Comparison of ENCODE assay signal across 19 mouse cellular contexts in genomic region chr6:67431808-67432207, GRCm38 (mm10). TPM values are rescaled to one million over a fixed set of nuclear protein-coding genes. Genes with fewer than 3 reads are reported as not detected.
"Had no signal": no experiment of that assay in that cellular context is flagged by ENCODE, and none has a peak within 500 bp of the region (broad histone marks: within the 10 kb centered on the region; RNA-seq: fewer than 3 reads in every experiment).

No protein-coding gene starts in this region.

- H3K36me3 ChIP-seq: liver, embryonic 12.5 days; lung, embryonic 15.5 days; midbrain, embryonic 10.5 days; midbrain, embryonic 13.5 days; midbrain, embryonic 15.5 days; neural tube, embryonic 12.5 days had no signal

- H3K9ac ChIP-seq: liver, embryonic 12.5 days; liver, embryonic 14.5 days; lung, embryonic 15.5 days; midbrain, embryonic 13.5 days; midbrain, embryonic 15.5 days; neural tube, embryonic 12.5 days had no signal

- H3K4me1 ChIP-seq: liver, embryonic 12.5 days; lung, embryonic 15.5 days; midbrain, embryonic 13.5 days; midbrain, embryonic 15.5 days; neural tube, embryonic 12.5 days had no signal

- H3K27ac ChIP-seq: liver, embryonic 12.5 days; liver, embryonic 14.5 days; lung, embryonic 15.5 days; midbrain, embryonic 10.5 days; midbrain, embryonic 13.5 days; midbrain, embryonic 15.5 days; neural tube, embryonic 12.5 days had no signal

- H3K9me3 ChIP-seq: liver, embryonic 12.5 days; lung, embryonic 15.5 days; midbrain, embryonic 10.5 days; midbrain, embryonic 13.5 days; midbrain, embryonic 15.5 days; neural tube, embryonic 12.5 days had no signal

- H3K4me2 ChIP-seq: liver, embryonic 12.5 days; lung, embryonic 15.5 days; midbrain, embryonic 13.5 days; midbrain, embryonic 15.5 days; neural tube, embryonic 12.5 days had no signal

- DNase-seq: lung, adult 18-20 months; lung, postnatal 14 days; lung, postnatal 36 days; right cerebral cortex, postnatal 25 days; right cerebral cortex, postnatal 4 days; spleen, adult 18-20 months; thymus, adult 18-20 months; thymus, postnatal 25 days had no signal

- H3K27me3 ChIP-seq: liver, embryonic 12.5 days; lung, embryonic 15.5 days; midbrain, embryonic 13.5 days; midbrain, embryonic 15.5 days; neural tube, embryonic 12.5 days had no signal

- ATAC-seq: liver, embryonic 12.5 days; lung, postnatal 0 days; midbrain, embryonic 13.5 days had no signal

- H3K4me3 ChIP-seq: liver, embryonic 12.5 days; lung, embryonic 15.5 days; midbrain, embryonic 10.5 days; midbrain, embryonic 13.5 days; midbrain, embryonic 15.5 days; neural tube, embryonic 12.5 days had no signal

RNA-seq across cellular contexts. Expression of gene Il12rb2, which starts 55.8 kb away (rescaled TPM):
- polyA plus RNA-seq: lung, postnatal 0 days; midbrain, embryonic 13.5 days; stomach, embryonic 14.5 days had no signal

RNA-seq across cellular contexts. Expression of gene Il23r, which starts 59.8 kb away (rescaled TPM):
- polyA plus RNA-seq: liver, embryonic 12.5 days; liver, embryonic 14.5 days; liver, embryonic 16.5 days; lung, embryonic 15.5 days; lung, postnatal 0 days; midbrain, embryonic 10.5 days; midbrain, embryonic 13.5 days; midbrain, embryonic 15.5 days; neural tube, embryonic 12.5 days; neural tube, embryonic 14.5 days; stomach, embryonic 14.5 days had no signal
